Mouse (Mus musculus) frontal cortex, adult 2 months (tissue): Measurements from ENCODE around the gene Gm4216. TPM values are rescaled to one million over a fixed set of nuclear protein-coding genes. Genes with fewer than 3 reads are reported as not detected.
"Not testable (repeated sequence)": the region's sequence is repeated elsewhere in the genome, so short reads cannot be mapped to it uniquely, and the experiment has no call there.

Source experiments
- DNase-seq, 2 experiments: peaks; one replicate each; pipeline ENCODE4 v3.0.0; 2022; ENCODE audit warnings: low spot score in 1 of 2; ENCODE audit errors: extremely low spot score in 1 of 2
- polyA plus RNA-seq: library from polyadenylated mRNA; depleted of rRNA; stranded (reverse); fragments of >200 nt; gene quantifications from 2 replicates; pipeline ENCODE4 v1.2.3, GENCODE M21; 2012; rRNA removed

Gm4216 gene
- not detected in 2 replicates for polyA plus RNA-seq

DNA sequence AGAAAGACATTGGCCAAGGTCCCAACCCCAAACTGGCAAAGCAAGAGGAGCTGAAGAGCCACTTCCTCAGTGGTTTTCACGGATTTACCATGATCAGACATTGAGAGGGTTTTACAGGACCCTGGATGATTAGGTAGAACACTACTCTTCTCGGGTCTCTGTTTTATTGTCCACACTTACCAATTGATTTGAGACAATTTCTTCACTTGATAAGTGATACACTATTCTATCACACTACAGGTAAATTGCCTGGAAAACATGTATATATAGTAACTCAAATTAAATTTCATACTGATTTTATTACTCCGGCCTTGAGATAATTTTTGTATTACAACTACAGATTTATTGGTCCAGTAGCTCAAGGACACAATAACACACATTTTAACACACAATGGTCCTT is at the start of gene Gm4216:
Gm4216 (minus strand) TSS at position 101 of the 400 bp plus-strand sequence.
- not testable (repeated sequence) for DNase-seq

DNA sequence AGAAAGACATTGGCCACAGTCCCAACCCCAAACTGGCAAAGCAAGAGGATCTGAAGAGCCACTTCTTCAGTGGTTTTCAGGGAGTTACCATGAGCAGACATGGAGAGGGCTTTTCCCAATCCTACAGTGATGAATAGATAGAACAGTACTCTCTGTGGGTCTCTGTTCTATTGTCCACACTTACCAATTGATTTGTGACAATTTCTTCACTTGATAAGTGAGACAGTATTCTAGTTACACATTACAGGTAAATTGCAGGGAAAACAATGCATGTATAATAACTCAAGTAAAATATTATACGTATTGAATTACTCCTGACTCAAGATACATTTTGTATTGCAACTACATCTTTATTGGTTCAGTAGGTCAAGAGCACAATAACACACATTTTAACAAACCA is 47.6 kb upstream of the Gm4216 start, which contains the start of gene Gm8720:
Gm8720 (minus strand) TSS at position 101 of the 400 bp plus-strand sequence.
- not testable (repeated sequence) for DNase-seq

DNA sequence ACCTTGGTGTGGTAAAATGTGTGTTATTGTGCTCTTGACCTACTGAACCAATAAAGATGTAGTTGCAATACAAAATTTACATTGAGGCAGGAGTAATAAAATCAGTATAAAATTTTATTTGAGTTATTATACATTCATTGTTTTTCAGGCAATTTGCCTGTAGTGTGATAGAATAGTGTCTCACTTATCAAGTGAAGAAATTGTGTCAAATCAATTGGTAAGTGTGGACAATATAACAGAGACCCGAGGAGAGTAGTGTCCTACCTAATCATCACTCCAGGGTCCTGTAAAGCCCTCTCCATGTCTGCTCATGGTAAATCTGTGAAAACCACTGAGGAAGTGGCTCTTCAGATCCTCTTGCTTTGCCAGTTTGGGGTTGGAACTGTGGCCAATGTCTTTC is 35.5 kb upstream of the Gm4216 start, which contains the start of gene Vmn1r163:
Vmn1r163 (plus strand) TSS at position 301 of the 400 bp plus-strand sequence.
- not testable (repeated sequence) for DNase-seq

DNA sequence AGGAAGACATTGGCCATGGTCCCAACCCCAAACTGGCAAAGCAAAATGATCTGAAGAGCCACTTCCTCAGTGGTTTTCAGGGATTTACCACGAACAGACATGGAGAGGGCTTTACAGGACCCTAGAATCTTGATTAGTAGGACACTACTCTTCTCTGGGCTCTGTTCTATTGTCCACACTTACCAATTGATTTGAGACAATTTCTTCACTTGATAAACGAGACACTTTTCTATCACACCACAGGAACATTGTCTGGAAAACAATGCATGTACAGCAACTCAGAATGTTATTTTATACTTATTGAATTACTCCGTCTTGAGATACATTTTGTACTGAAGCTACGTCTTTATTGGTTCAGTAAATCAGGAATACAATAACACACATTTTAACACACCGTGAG is 35.1 kb downstream of the Gm4216 start, which contains the start of gene Gm4214:
Gm4214 (minus strand) TSS at position 101 of the 400 bp plus-strand sequence.
- not testable (repeated sequence) for DNase-seq

Other genes with a start within 250 kb of the Gm4216 start
- not detected in 2 replicates for gene Vmn1r158, start 229.1 kb downstream of the Gm4216 start, polyA plus RNA-seq
- not detected in 2 replicates for gene Vmn1r159, start 176.3 kb downstream of the Gm4216 start, polyA plus RNA-seq
- gene Vmn1r160, start 148.7 kb downstream of the Gm4216 start, polyA plus RNA-seq, result not detected in 2 replicates
- gene Gm4214, start 35.2 kb downstream of the Gm4216 start, polyA plus RNA-seq, result not detected in 2 replicates
- not detected in 2 replicates for gene Vmn1r163, start 35.6 kb upstream of the Gm4216 start, polyA plus RNA-seq
- gene Gm8720, start 47.5 kb upstream of the Gm4216 start, polyA plus RNA-seq, result not detected in 2 replicates
- gene Gm10662, start 124.6 kb upstream of the Gm4216 start, polyA plus RNA-seq, result not detected in 2 replicates
- not detected in 2 replicates for gene Vmn1r165, start 197.4 kb upstream of the Gm4216 start, polyA plus RNA-seq
- not detected in 2 replicates for gene Vmn1r166, start 231.8 kb upstream of the Gm4216 start, polyA plus RNA-seq